Mouse (Mus musculus) spleen, adult 18-20 months (tissue): Measurements from ENCODE around the gene Rps28.
A peak's percentile ranks its signal among the peaks of the same experiment; 100 is the strongest.

Experiments
- DNase-seq, 2 experiments: peaks; one replicate each; pipeline ENCODE4 v3.0.0; 2022; ENCODE audit warnings: mixed read lengths in 2 of 2

Gene Rps28

GRCm38 (mm10) chr17:33811142-33811516 is 13.2 kb downstream of the Rps28 start:
- DNase-seq: no peak

- DNase-seq: peak; percentile 56 to 74
Observed at GRCm38 (mm10) chr17:33810334-33811141, 13.8 kb downstream of the Rps28 start, which contains the start of gene Kank3. Kank3 (plus strand) TSS chr17:33810519.

- no peak for DNase-seq
Observed at GRCm38 (mm10) chr17:33808192-33808591, 16.2 kb downstream of the Rps28 start.

- no peak for DNase-seq
Observed at GRCm38 (mm10) chr17:33807181-33807888, 17.0 kb downstream of the Rps28 start.

GRCm38 (mm10) chr17:33804745-33805144 is 19.6 kb downstream of the Rps28 start:
- no peak for DNase-seq

GRCm38 (mm10) chr17:33804205-33804604 is 20.2 kb downstream of the Rps28 start:
- no peak for DNase-seq

GRCm38 (mm10) chr17:33802221-33802620 is 22.1 kb downstream of the Rps28 start:
- DNase-seq: no peak

GRCm38 (mm10) chr17:33799277-33799676 is 25.1 kb downstream of the Rps28 start:
- no peak for DNase-seq

GRCm38 (mm10) chr17:33798306-33798705 is 26.1 kb downstream of the Rps28 start:
- DNase-seq: no peak

GRCm38 (mm10) chr17:33788732-33789131 is 35.6 kb downstream of the Rps28 start:
- no peak for DNase-seq

- DNase-seq: no peak
Observed at GRCm38 (mm10) chr17:33786375-33786774, 38.0 kb downstream of the Rps28 start.

GRCm38 (mm10) chr17:33784939-33785338 is 39.4 kb downstream of the Rps28 start:
- DNase-seq: no peak

- DNase-seq: peak in 1 of 2 experiments; percentile 29
Observed at GRCm38 (mm10) chr17:33783408-33783807, 41.0 kb downstream of the Rps28 start.

- DNase-seq: no peak
Observed at GRCm38 (mm10) chr17:33782067-33782466, 42.3 kb downstream of the Rps28 start.

- peak; percentile 54 to 65 for DNase-seq
Observed at GRCm38 (mm10) chr17:33781124-33781977, 43.0 kb downstream of the Rps28 start, which contains the start of gene Angptl4. Angptl4 (minus strand) TSS chr17:33781830.

GRCm38 (mm10) chr17:33780431-33780830 is 43.9 kb downstream of the Rps28 start:
- DNase-seq: no peak

- DNase-seq: no peak
Observed at GRCm38 (mm10) chr17:33779967-33780295, 44.4 kb downstream of the Rps28 start.

GRCm38 (mm10) chr17:33779271-33779966 is 44.9 kb downstream of the Rps28 start:
- peak; percentile 33 to 43 for DNase-seq

- DNase-seq: no peak
Observed at GRCm38 (mm10) chr17:33775287-33775686, 49.1 kb downstream of the Rps28 start.

GRCm38 (mm10) chr17:33774573-33775155 is 49.7 kb downstream of the Rps28 start:
- no peak for DNase-seq

- no peak for DNase-seq
Observed at GRCm38 (mm10) chr17:33773871-33774572, 50.3 kb downstream of the Rps28 start.
